Mouse (Mus musculus) neural tube, embryonic 13.5 days (tissue): Measurements from ENCODE around the gene Slc5a9. TPM values are rescaled to one million over a fixed set of nuclear protein-coding genes. Genes with fewer than 3 reads are reported as not detected.

Experiments
- ATAC-seq: fragments of 200-750 bp; cut with Nextera tagmentation; 2 replicates; pipeline ENCODE4 v1.8.0; 2017; ENCODE audit warnings: low read depth, mild to moderate bottlenecking, moderate TSS enrichment, moderate library complexity
- H3K27ac ChIP-seq: fragments of 300-500 bp; sonication (generic); replicated peaks from 2 replicates; pipeline ENCODE4 v1.5.1; 2015; ENCODE audit warnings: moderate library complexity, mild to moderate bottlenecking, inconsistent platforms
- H3K27me3 ChIP-seq: fragments of 300-500 bp; sonication (generic); 2 replicates; pipeline ENCODE4 v1.6.1; 2015; ENCODE audit warnings: mild to moderate bottlenecking, inconsistent platforms
- H3K36me3 ChIP-seq: fragments of 300-500 bp; sonication (generic); 2 replicates; pipeline ENCODE4 v1.6.1; 2015; ENCODE audit warnings: mild to moderate bottlenecking, inconsistent platforms
- H3K4me1 ChIP-seq: fragments of 300-500 bp; sonication (generic); replicated peaks from 2 replicates; pipeline ENCODE4 v1.6.1; 2015; ENCODE audit warnings: inconsistent platforms
- H3K4me2 ChIP-seq: fragments of 300-500 bp; sonication (generic); 2 replicates; pipeline ENCODE4 v1.6.1; 2015; ENCODE audit warnings: inconsistent platforms, mild to moderate bottlenecking, moderate library complexity
- H3K4me3 ChIP-seq: fragments of 300-500 bp; sonication (generic); 2 replicates; pipeline ENCODE4 v1.5.1; 2015; ENCODE audit warnings: mild to moderate bottlenecking, inconsistent platforms
- H3K9ac ChIP-seq: fragments of 300-500 bp; sonication (generic); 2 replicates; pipeline ENCODE4 v1.6.1; 2015; ENCODE audit warnings: moderate library complexity, mild to moderate bottlenecking, inconsistent platforms
- H3K9me3 ChIP-seq: fragments of 300-500 bp; sonication (generic); 2 replicates; pipeline ENCODE4 v1.6.1; 2016; ENCODE audit warnings: inconsistent platforms
- WGBS: fragments of 180-500 bp; shearing (Covaris S2); methylation state at CpG from one replicate; pipeline ENCODE4 v1.1.7; 2015; 5-methylcytosine and 5-hydroxymethylcytosine counted together
- polyA plus RNA-seq: library from polyadenylated mRNA; unstranded; fragments of >200 nt; fragmentation: Nextera tagmentation; extraction: Ambion mirVana; gene quantifications from 2 replicates; pipeline ENCODE4 v1.2.1, GENCODE M21; 2015

The Slc5a9 gene
- polyA plus RNA-seq, 1 experiment from 2014 or later, result 0.14 TPM

DNA sequence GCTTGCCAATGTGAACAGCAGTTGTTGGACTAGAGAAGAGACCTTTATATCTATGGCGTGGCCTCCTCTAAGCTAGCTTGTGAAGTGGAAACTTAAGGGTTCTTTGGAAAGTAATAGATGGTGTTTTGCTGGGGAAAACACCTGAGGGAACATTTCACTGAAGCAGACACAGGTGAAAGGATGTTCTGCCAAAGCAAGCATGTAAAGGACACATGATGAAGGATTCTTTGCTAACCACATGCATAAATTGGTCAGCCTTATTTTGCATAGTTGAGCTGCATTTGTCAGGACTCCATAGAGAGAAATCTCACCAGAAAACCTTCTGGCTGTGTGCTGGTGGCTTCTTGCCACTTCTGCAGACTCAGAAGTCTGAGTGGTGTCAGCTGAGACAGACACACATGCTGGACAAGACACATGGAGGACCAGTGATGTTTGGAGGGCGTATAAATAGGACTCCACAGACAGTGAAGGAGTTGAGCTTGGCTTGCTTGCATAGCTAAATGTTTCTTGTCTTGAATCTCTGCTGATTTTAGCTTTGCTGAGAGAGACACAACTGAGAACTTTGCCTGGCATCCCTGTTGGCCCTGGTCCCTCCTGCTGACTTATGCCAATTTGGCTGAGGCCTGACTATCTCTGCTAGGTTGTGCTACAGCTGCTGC lies 34.8 kb downstream of the Slc5a9 start:
- no peaks in the 10 kb centered on the region for H3K9me3 ChIP-seq
- no peak overlapping the region for H3K9ac ChIP-seq
- H3K27me3 ChIP-seq, result no peaks in the 10 kb centered on the region
- H3K4me2 ChIP-seq, result no peak overlapping the region
- no peaks in the 10 kb centered on the region for H3K4me1 ChIP-seq
- H3K4me3 ChIP-seq, result no peak overlapping the region
- no peak for ATAC-seq
- WGBS, result 82% methylated on average over 2 of the region's 2 CpGs
- H3K27ac ChIP-seq, result no peak overlapping the region
- no peaks in the 10 kb centered on the region for H3K36me3 ChIP-seq

DNA sequence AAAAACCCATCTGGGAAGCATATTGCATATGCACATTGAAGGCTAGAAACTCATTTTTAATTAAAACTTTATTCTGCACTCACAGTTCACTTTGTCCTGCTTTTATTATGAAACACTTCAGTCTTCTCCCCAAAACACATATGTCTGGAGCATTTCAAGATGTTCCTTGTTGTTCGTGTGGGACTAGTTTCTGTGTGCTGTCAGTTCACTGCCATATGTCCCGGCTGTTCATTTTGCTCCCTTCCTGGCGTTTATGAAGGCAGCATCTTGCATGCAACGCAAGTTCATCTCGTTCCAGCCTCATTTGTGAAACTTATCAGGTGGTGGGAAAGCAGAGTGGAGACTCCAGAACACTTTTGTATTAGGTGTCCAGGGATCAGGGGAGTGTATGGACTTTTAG lies 36.0 kb downstream of the Slc5a9 start:
- H3K27ac ChIP-seq, result no peak overlapping the region
- H3K9me3 ChIP-seq, result no peaks in the 10 kb centered on the region
- H3K4me1 ChIP-seq, result no peaks in the 10 kb centered on the region
- H3K4me3 ChIP-seq, result no peak overlapping the region
- WGBS, result 90% methylated on average over 5 of the region's 5 CpGs
- no peaks in the 10 kb centered on the region for H3K36me3 ChIP-seq
- ATAC-seq, result no peak
- no peaks in the 10 kb centered on the region for H3K27me3 ChIP-seq
- no peak overlapping the region for H3K9ac ChIP-seq
- H3K4me2 ChIP-seq, result no peak overlapping the region

DNA sequence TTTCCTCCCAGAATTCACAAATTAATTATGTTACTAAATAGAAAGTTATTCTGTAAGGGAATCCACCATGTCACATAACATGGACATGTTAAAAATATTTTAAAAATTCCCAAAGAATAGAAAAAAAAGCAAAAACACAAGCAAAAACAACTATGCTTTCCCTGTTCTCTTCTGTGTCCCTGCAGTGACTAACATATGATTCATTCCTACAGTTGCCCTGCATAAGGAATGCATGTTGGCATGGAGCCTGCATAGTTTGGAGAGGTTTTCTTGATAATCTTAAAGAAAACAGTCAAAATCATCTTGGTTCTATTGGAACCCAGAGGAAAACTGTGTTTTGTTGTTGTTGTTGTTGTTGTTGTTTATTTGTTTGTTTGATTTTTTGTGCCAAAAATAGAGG lies 50.1 kb downstream of the Slc5a9 start:
- Histone ChIP-seq H3K4me3 (no peak overlapping the region), H3K4me2 (no peak overlapping the region), H3K27ac (no peak overlapping the region), H3K4me1 (no peaks in the 10 kb centered on the region), H3K9me3 (no peaks in the 10 kb centered on the region), H3K27me3 (no peaks in the 10 kb centered on the region), H3K9ac (no peak overlapping the region), H3K36me3 (no peaks in the 10 kb centered on the region)
- no peak for ATAC-seq

DNA sequence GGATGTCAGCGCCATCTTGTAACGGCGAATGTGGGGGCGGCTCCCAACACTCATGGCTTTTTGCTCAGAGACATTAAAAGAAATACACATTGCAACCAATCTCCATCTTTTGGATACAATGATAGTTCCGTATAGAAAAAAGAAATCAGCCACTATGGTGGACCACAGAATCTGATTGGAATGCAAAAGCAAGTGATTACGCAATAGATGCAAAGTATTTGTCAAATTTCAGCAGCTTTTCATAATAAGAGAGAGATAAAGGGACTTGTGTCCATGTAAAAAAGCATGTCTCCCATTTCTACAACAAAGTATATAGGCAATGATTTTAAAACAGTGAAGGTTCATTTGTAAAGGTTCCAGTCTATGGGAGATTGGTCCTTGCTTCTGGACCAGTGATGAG lies 63.8 kb downstream of the Slc5a9 start:
- H3K36me3 ChIP-seq, result no peaks in the 10 kb centered on the region
- 97% methylated on average over 6 of the region's 6 CpGs for WGBS
- no peaks in the 10 kb centered on the region for H3K9me3 ChIP-seq
- no peaks in the 10 kb centered on the region for H3K27me3 ChIP-seq
- H3K4me1 ChIP-seq, result no peaks in the 10 kb centered on the region
- ATAC-seq, result no peak
- no peak overlapping the region for H3K4me3 ChIP-seq
- no peak overlapping the region for H3K27ac ChIP-seq
- no peak overlapping the region for H3K9ac ChIP-seq
- H3K4me2 ChIP-seq, result no peak overlapping the region

Other genes with a start within 250 kb of the Slc5a9 start
- 18.2 and 18.9 TPM in 2 replicates for gene Spata6, start 182.9 kb downstream of the Slc5a9 start, polyA plus RNA-seq
- gene Skint8, start 16.5 kb upstream of the Slc5a9 start, polyA plus RNA-seq, result not detected in 2 replicates
- not detected in 2 replicates for gene Skint7, start 70.0 kb upstream of the Slc5a9 start, polyA plus RNA-seq
- gene Skint1, start 103.4 kb upstream of the Slc5a9 start, polyA plus RNA-seq, result not detected in 2 replicates
- not detected in 2 replicates for gene Skint4, start 169.1 kb upstream of the Slc5a9 start, polyA plus RNA-seq